Mouse (Mus musculus) CH12.LX (cell line): ENCODE data around the gene Tmem132c. TPM values are rescaled to one million over a fixed set of nuclear protein-coding genes. Genes with fewer than 3 reads are reported as not detected.

Experiments
- DNase-seq: peaks from one replicate; pipeline ENCODE4 v3.0.0-alpha.2; 2013; ENCODE audit errors: extremely low read depth
- H3K27ac ChIP-seq: 2 replicates; pipeline ENCODE4 v1.5.1; 2012; ENCODE audit warnings: low read depth, mild to moderate bottlenecking, control low read depth, moderate library complexity; ENCODE audit not compliant: insufficient read depth
- H3K27me3 ChIP-seq: replicated peaks from 2 replicates; pipeline ENCODE3; 2012; ENCODE audit warnings: inconsistent platforms
- H3K36me3 ChIP-seq, 2 experiments: replicated peaks in 1 of 2; 2 replicates each; pipeline versions ENCODE3 to v1.6.1; 2012; ENCODE audit warnings: inconsistent platforms in 1 of 2, low read length in 1 of 2, mild to moderate bottlenecking in 1 of 2, mixed read lengths in 1 of 2, moderate library complexity in 1 of 2; ENCODE audit not compliant: control insufficient read depth in 1 of 2, insufficient read depth in 1 of 2
- H3K4me1 ChIP-seq, 2 experiments: 2 replicates each; pipeline ENCODE4 v1.6.1; 2012; ENCODE audit warnings: inconsistent platforms in 1 of 2, moderate library complexity in 1 of 2; ENCODE audit not compliant: insufficient read depth in 2 of 2, control insufficient read depth in 1 of 2
- H3K4me2 ChIP-seq: 2 replicates; pipeline ENCODE4 v1.6.1; 2012; ENCODE audit warnings: low read depth, mild to moderate bottlenecking, control low read depth; ENCODE audit not compliant: poor library complexity, insufficient read depth, severe bottlenecking
- H3K4me3 ChIP-seq, 3 experiments: fragments of 150-350 bp in 1 of 3; sonication (generic) in 1 of 3; replicated peaks in 1 of 3; 2 replicates each; pipeline versions ENCODE3 to v1.5.1; 2011 to 2012; ENCODE audit warnings: low read depth in 2 of 3, low read length in 2 of 3, mild to moderate bottlenecking in 2 of 3, moderate library complexity in 2 of 3, control low read depth in 1 of 3, improper control_type of control experiment in 1 of 3, inconsistent platforms in 1 of 3, mixed read lengths in 1 of 3; ENCODE audit not compliant: poor library complexity in 1 of 3
- H3K79me2 ChIP-seq: replicated peaks from 2 replicates; pipeline ENCODE4 v1.6.1; 2012; ENCODE audit warnings: mild to moderate bottlenecking, moderate library complexity; ENCODE audit not compliant: control insufficient read depth, poor library complexity, insufficient read depth, severe bottlenecking; ENCODE audit errors: extremely low read depth
- H3K9ac ChIP-seq: 2 replicates; pipeline ENCODE4 v1.6.1; 2012; ENCODE audit warnings: low read depth, mild to moderate bottlenecking, control low read depth, moderate library complexity; ENCODE audit not compliant: insufficient read depth
- H3K9me3 ChIP-seq: replicated peaks from 2 replicates; pipeline ENCODE3; 2012; ENCODE audit warnings: low read length, inconsistent platforms, mixed read lengths
- BHLHE40 ChIP-seq: IDR thresholded peaks from 2 replicates; pipeline ENCODE4 v1.6.1; 2011; ENCODE audit warnings: mild to moderate bottlenecking, low read depth, low read length, improper control_type of control experiment
- CHD1 ChIP-seq: IDR thresholded peaks from 2 replicates; pipeline ENCODE4 v1.6.1; 2012; ENCODE audit warnings: low read depth, low read length, improper control_type of control experiment, inconsistent platforms
- CTCF ChIP-seq, 2 experiments: IDR thresholded peaks in 1 of 2; conservative IDR thresholded peaks in 1 of 2; 2 replicates each; pipeline ENCODE4 v1.5.1; 2011 to 2012; ENCODE audit warnings: low read depth in 2 of 2, low read length in 2 of 2, improper control_type of control experiment in 1 of 2, inconsistent platforms in 1 of 2, mild to moderate bottlenecking in 1 of 2, moderate library complexity in 1 of 2
- E2F4 ChIP-seq: IDR thresholded peaks from 2 replicates; pipeline ENCODE4 v1.6.1; 2011; ENCODE audit warnings: low read depth, low read length, improper control_type of control experiment; ENCODE audit not compliant: insufficient replicate concordance
- ELF1 ChIP-seq: IDR thresholded peaks from 2 replicates; pipeline ENCODE4 v1.6.1; 2014; ENCODE audit warnings: low read depth, mild to moderate bottlenecking, inconsistent platforms, low read length, improper control_type of control experiment
- IRF4 ChIP-seq: IDR thresholded peaks from 2 replicates; pipeline ENCODE4 v1.6.1; 2014; ENCODE audit warnings: low read depth, mild to moderate bottlenecking, inconsistent platforms, low read length, improper control_type of control experiment
- JUN ChIP-seq: IDR thresholded peaks from 2 replicates; pipeline ENCODE4 v1.6.1; 2011; ENCODE audit warnings: low read depth, mild to moderate bottlenecking, low read length, improper control_type of control experiment, moderate library complexity; ENCODE audit not compliant: insufficient read depth
- JUND ChIP-seq: conservative IDR thresholded peaks from 2 replicates; pipeline ENCODE4 v1.6.1; 2011; ENCODE audit warnings: low read depth, low read length, improper control_type of control experiment
- MAFK ChIP-seq: IDR thresholded peaks from 2 replicates; pipeline ENCODE4 v1.6.1; 2011; ENCODE audit warnings: low read length, improper control_type of control experiment; ENCODE audit not compliant: insufficient replicate concordance
- MAX ChIP-seq: IDR thresholded peaks from 2 replicates; pipeline ENCODE4 v1.6.1; 2011; ENCODE audit warnings: low read length, improper control_type of control experiment
- MAZ ChIP-seq: IDR thresholded peaks from 2 replicates; pipeline ENCODE4 v1.6.1; 2012; ENCODE audit warnings: low read depth, mild to moderate bottlenecking, inconsistent platforms, low read length, improper control_type of control experiment, moderate library complexity
- MEF2A ChIP-seq: IDR thresholded peaks from 2 replicates; pipeline ENCODE4 v1.6.1; 2014; ENCODE audit warnings: low read depth, mild to moderate bottlenecking, inconsistent platforms, low read length, improper control_type of control experiment, borderline replicate concordance
- NELFE ChIP-seq: IDR thresholded peaks from 2 replicates; pipeline ENCODE4 v1.6.1; 2011; ENCODE audit warnings: low read depth, low read length, improper control_type of control experiment
- NRF1 ChIP-seq: IDR thresholded peaks from 2 replicates; pipeline ENCODE4 v1.6.1; 2014; ENCODE audit warnings: low read depth, mild to moderate bottlenecking, inconsistent platforms, low read length, improper control_type of control experiment, moderate library complexity
- PAX5 ChIP-seq: IDR thresholded peaks from 2 replicates; pipeline ENCODE4 v1.6.1; 2012; ENCODE audit warnings: low read length, inconsistent platforms, mixed read lengths
- POLR2A ChIP-seq: IDR thresholded peaks from 2 replicates; pipeline ENCODE4 v1.6.1; 2011; ENCODE audit warnings: low read depth, mild to moderate bottlenecking, improper control_type of control experiment, low read length
- POLR2AphosphoS2 ChIP-seq: IDR thresholded peaks from 2 replicates; pipeline ENCODE4 v1.6.1; 2011; ENCODE audit warnings: low read depth, low read length, improper control_type of control experiment
- RAD21 ChIP-seq: IDR thresholded peaks from 2 replicates; pipeline ENCODE4 v1.6.1; 2011; ENCODE audit warnings: low read depth, mild to moderate bottlenecking, low read length, improper control_type of control experiment, moderate library complexity
- SMC3 ChIP-seq: IDR thresholded peaks from 2 replicates; pipeline ENCODE4 v1.6.1; 2011; ENCODE audit warnings: low read depth, low read length, improper control_type of control experiment
- TBP ChIP-seq: conservative IDR thresholded peaks from 2 replicates; pipeline ENCODE4 v1.6.1; 2011; ENCODE audit warnings: low read depth, low read length, improper control_type of control experiment
- UBTF ChIP-seq: IDR thresholded peaks from 2 replicates; pipeline ENCODE4 v1.6.1; 2012; ENCODE audit warnings: low read depth, mild to moderate bottlenecking, inconsistent platforms, low read length, improper control_type of control experiment, moderate library complexity
- ZC3H11A ChIP-seq: IDR thresholded peaks from 2 replicates; pipeline ENCODE4 v1.6.1; 2012; ENCODE audit warnings: low read depth, mild to moderate bottlenecking, inconsistent platforms, low read length, improper control_type of control experiment
- ZKSCAN1 ChIP-seq: IDR thresholded peaks from 2 replicates; pipeline ENCODE4 v1.6.1; 2012; ENCODE audit warnings: low read depth, inconsistent platforms, low read length, improper control_type of control experiment, borderline replicate concordance
- dilution Hi-C: fragments of 300-500 bp; cut with MboI; formaldehyde crosslinking; loops from 2 replicates; pipeline ENCODE4 v1.14.3; 2020; ENCODE audit warnings: low sequenced_read_pairs; ENCODE audit not compliant: extremely low pct_unique_long_range_greater_than_20kb, extremely low pct_ligation_motif_present
- in situ Hi-C: fragments of 300-500 bp; cut with MboI; formaldehyde crosslinking; loops from 3 replicates; pipeline ENCODE4 v1.14.3; 2019; ENCODE audit warnings: low sequenced_read_pairs, low pct_ligation_motif_present, low pct_unique_long_range_greater_than_20kb, mixed read lengths
- polyA plus RNA-seq: library from polyadenylated mRNA; unstranded; fragments of >175 nt; gene quantifications from 2 replicates; pipeline ENCODE4 v1.2.1, GENCODE M21; 2012; ENCODE audit warnings: low read depth; ENCODE audit not compliant: insufficient read length
- total RNA-seq, 2 experiments: library from RNA; depleted of rRNA; stranded (reverse); fragments of 300-350 nt in 1 of 2; fragments of >200 nt in 1 of 2; gene quantifications; 2 replicates each; pipeline ENCODE4 v1.2.3; 2012 to 2014

The Tmem132c gene
- total and polyA plus RNA-seq, 3 experiments = not detected

DNA sequence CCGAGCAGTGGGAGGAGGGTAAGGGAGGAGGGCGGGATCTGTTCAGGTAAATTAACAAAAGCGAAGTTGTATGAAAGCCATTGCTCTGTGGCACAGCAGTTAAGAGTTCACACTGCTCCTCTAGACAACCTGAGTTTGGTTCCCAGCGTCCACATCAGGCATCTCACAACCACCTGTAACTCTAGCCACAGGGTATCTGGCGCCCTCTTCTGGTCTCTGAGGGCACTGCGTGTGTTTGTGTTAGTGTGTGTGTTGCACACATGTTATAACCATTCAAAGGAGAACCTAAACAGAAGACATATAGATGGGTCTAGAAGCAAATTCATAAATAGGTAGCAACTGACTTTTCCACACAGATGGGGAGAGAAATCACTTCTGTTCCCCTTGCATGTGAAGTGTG is 245.6 kb downstream of the Tmem132c start:
- H3K27ac ChIP-seq = no peak overlapping the region
- H3K4me1 ChIP-seq = no peaks in the 10 kb centered on the region
- H3K27me3 ChIP-seq = no peaks in the 10 kb centered on the region
- no peak for DNase-seq
- H3K4me2 ChIP-seq = no peak overlapping the region
- H3K79me2 ChIP-seq = no peaks in the 10 kb centered on the region
- no peaks in the 10 kb centered on the region for H3K36me3 ChIP-seq
- dilution Hi-C loops = no loop called here
- in situ Hi-C loops = no loop called here
- no peak overlapping the region for H3K9ac ChIP-seq
- no peak for TF ChIP-seq BHLHE40
- no peak for TF ChIP-seq NRF1
- no peak for TF ChIP-seq TBP
- TF ChIP-seq CTCF (conservative IDR thresholded peaks at IDR 0.05 in 1 of 2, IDR thresholded peaks at IDR 0.05 in 1 of 2; ENCODE audit: low read depth in 2 of 2, low read length in 2 of 2) = no peak
- no peak for TF ChIP-seq POLR2A
- TF ChIP-seq NELFE = no peak
- TF ChIP-seq ELF1 = no peak
- no peak for TF ChIP-seq JUND
- no peak overlapping the region for H3K4me3 ChIP-seq
- peaks cover 88% of the 10 kb centered on the region for H3K9me3 ChIP-seq

DNA sequence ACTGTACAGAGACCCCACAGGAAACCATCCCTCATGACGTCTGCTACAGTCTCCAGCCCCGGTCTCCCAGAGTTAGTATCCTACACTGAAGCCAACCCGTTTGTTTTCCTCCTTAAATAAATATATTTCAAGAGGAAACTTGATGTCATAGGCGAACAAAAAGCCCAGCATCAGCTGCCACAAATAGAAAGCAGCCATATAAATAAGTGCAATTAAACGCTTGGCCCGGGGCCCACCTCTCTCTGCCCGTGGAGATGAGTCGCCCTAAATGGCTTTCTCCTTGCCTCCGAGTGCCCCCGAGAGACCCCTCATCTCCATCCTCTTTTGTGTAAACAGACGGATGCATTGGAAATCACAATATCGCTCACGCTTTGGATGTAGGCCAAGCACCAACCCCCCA is 247.1 kb downstream of the Tmem132c start:
- no peaks in the 10 kb centered on the region for H3K79me2 ChIP-seq
- no peak for TF ChIP-seq POLR2AphosphoS2
- TF ChIP-seq MAZ = no peak
- no peak for TF ChIP-seq UBTF
- no peak for TF ChIP-seq E2F4
- TF ChIP-seq JUN = no peak
- no peak for TF ChIP-seq CTCF (conservative IDR thresholded peaks at IDR 0.05 in 1 of 2, IDR thresholded peaks at IDR 0.05 in 1 of 2; ENCODE audit: low read depth in 2 of 2, low read length in 2 of 2)
- no peak for TF ChIP-seq CHD1
- TF ChIP-seq RAD21 = no peak
- TF ChIP-seq PAX5 = no peak
- dilution Hi-C loops (no loop called here), in situ Hi-C loops (no loop called here)
- no peaks in the 10 kb centered on the region for H3K4me1 ChIP-seq
- no peak for DNase-seq
- H3K9me3 ChIP-seq = peaks cover 83% of the 10 kb centered on the region
- no peak overlapping the region for H3K4me2 ChIP-seq
- H3K36me3 ChIP-seq = no peaks in the 10 kb centered on the region
- H3K27ac ChIP-seq = no peak overlapping the region
- no peaks in the 10 kb centered on the region for H3K27me3 ChIP-seq
- H3K4me3 ChIP-seq = no peak overlapping the region
- H3K9ac ChIP-seq = no peak overlapping the region

DNA sequence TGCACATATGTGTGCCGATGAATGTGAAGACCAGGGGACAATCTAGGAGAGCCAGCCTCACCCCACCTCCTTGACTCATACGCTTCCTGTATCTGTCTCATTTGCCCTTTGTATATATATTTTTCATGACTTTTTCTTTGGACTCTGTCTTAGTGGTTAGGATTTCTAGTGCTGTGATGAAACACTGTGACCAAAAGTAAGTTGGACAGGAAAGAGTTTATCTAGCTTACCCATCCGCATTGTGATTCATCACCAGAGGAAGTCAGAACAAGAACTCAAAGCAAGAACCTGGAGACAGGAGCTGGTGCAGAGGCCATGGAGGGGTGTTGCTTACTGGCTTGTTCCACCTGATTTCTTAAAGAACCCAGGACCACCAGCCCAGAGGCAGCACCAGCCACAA is 250.1 kb downstream of the Tmem132c start:
- TF ChIP-seq SMC3 (no peak), CTCF (conservative IDR thresholded peaks at IDR 0.05 in 1 of 2, IDR thresholded peaks at IDR 0.05 in 1 of 2; ENCODE audit: low read depth in 2 of 2, low read length in 2 of 2) (no peak), ZKSCAN1 (no peak), MAX (no peak), NELFE (no peak), RAD21 (no peak), POLR2A (no peak), MAFK (no peak), MAZ (no peak), IRF4 (no peak), PAX5 (no peak), ZC3H11A (no peak), MEF2A (no peak)
- dilution Hi-C loops = no loop called here
- Histone ChIP-seq H3K36me3 (no peaks in the 10 kb centered on the region), H3K9me3 (peaks cover 83% of the 10 kb centered on the region), H3K4me3 (no peak overlapping the region), H3K79me2 (no peaks in the 10 kb centered on the region), H3K27ac (no peak overlapping the region), H3K4me1 (no peaks in the 10 kb centered on the region), H3K9ac (no peak overlapping the region), H3K27me3 (no peaks in the 10 kb centered on the region), H3K4me2 (no peak overlapping the region)
- in situ Hi-C loops = no loop called here
- DNase-seq = no peak
